Mouse (Mus musculus): ENCODE measurements around the gene Ptpn23.

GRCm38 (mm10) chr9:110436041-110436440 lies 28.0 kb upstream of the Ptpn23 start:
- TF ChIP-seq CTCF (conservative IDR thresholded peaks at IDR 0.05; ENCODE audit: low read length) = no peak
- TF ChIP-seq NANOG (IDR thresholded peaks at IDR 0.05; ENCODE audit: borderline replicate concordance, low read length) = no peak
